8 mouse cellular contexts compared by ENCODE assay signal in the genomic region with DNA sequence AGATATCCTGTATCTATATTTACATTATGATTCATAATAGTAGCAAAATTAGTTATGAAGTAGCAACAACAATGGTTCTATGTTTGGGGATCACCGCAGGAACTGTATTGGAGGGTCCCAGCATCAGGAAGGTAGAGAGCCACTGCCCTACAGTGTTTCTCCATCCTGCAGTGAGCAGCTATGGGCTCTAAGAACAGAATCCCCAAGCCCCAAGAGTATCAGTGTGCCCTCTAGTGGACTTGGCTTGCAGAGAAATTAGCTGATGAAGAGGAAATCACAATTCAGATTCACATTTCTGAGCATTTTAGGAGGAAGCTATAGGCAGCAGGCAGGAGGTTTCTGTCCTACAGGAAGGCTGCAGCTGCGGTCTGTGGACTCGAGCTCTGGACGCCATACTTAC.
DNase-seq lines count a peak whose midpoint lies in the region; ATAC-seq and TF ChIP-seq lines count a peak whose summit lies in the region.

No protein-coding gene starts in this region.

- no peak overlapping the region for H3K4me2 ChIP-seq in kidney, embryonic 16.5 days (replicated peaks; ENCODE audit: low read depth, low read length)

- no peak for TF ChIP-seq POLR2A in ES-Bruce4 (IDR thresholded peaks at IDR 0.05; ENCODE audit: insufficient read depth, low read length)

- no peaks in the 10 kb centered on the region for H3K9me3 ChIP-seq in kidney, embryonic 16.5 days (ENCODE audit: low read length)
- no peaks in the 10 kb centered on the region for H3K9me3 ChIP-seq in ES-Bruce4 (replicated peaks; ENCODE audit: control insufficient read depth, insufficient read depth, low read length, poor library complexity, severe bottlenecking)

- TF ChIP-seq CTCF in ES-Bruce4 (IDR thresholded peaks at IDR 0.05; ENCODE audit: low read depth, low read length), result peak; percentile 29

- no peaks in the 10 kb centered on the region for H3K4me1 ChIP-seq in kidney, embryonic 16.5 days (ENCODE audit: insufficient read depth, low read length)
- no peaks in the 10 kb centered on the region for H3K4me1 ChIP-seq in ES-Bruce4 (ENCODE audit: control insufficient read depth, insufficient read depth, low read length)

- no peak overlapping the region for H3K9ac ChIP-seq in kidney, embryonic 16.5 days (replicated peaks; ENCODE audit: low read length)
- H3K9ac ChIP-seq in ES-Bruce4 (ENCODE audit: low read depth, poor library complexity, severe bottlenecking), result no peak overlapping the region

- WGBS in kidney, embryonic 16.5 days, result 90% methylated on average over 4 of the region's 4 CpGs

- H3K36me3 ChIP-seq in kidney, embryonic 16.5 days (ENCODE audit: insufficient read depth, low read length), result peaks cover 70% of the 10 kb centered on the region
- H3K36me3 ChIP-seq in ES-Bruce4 (ENCODE audit: control insufficient read depth, insufficient read depth, low read length, poor library complexity, severe bottlenecking), result no peaks in the 10 kb centered on the region

- peak; percentile 15 for DNase-seq in kidney, adult 11 months
- peak; percentile 65 to 68 for DNase-seq in B cell, adult 2 months
- peak; percentile 55 for DNase-seq in forelimb bud, embryonic 11.5 days (ENCODE audit: low read depth, low spot score)
- peak; percentile 30 for DNase-seq in retina, postnatal 7 days (ENCODE audit: low read depth, low spot score)
- DNase-seq in ovary, postnatal 10 days (ENCODE audit: low spot score), result no peak
- no peak for DNase-seq in urinary bladder, postnatal 14 days (ENCODE audit: low spot score)

- TF ChIP-seq EP300 in ES-Bruce4 (IDR thresholded peaks at IDR 0.05; ENCODE audit: insufficient read depth, low read depth, low read length), result no peak

- no peaks in the 10 kb centered on the region for H3K27me3 ChIP-seq in kidney, embryonic 16.5 days (ENCODE audit: insufficient read depth, low read length)
- H3K27me3 ChIP-seq in ES-Bruce4 (ENCODE audit: control insufficient read depth, insufficient read depth, low read length, poor library complexity, severe bottlenecking), result no peaks in the 10 kb centered on the region

- no peak overlapping the region for H3K4me3 ChIP-seq in kidney, embryonic 16.5 days (ENCODE audit: low read length)
- H3K4me3 ChIP-seq in ES-Bruce4 (ENCODE audit: low read depth, low read length), result no peak overlapping the region

- no peak overlapping the region for H3K27ac ChIP-seq in kidney, embryonic 16.5 days (ENCODE audit: low read length)
- no peak overlapping the region for H3K27ac ChIP-seq in ES-Bruce4 (ENCODE audit: insufficient read depth, low read length)

- no peak for ATAC-seq in kidney, embryonic 16.5 days (ENCODE audit: low FRiP score, low TSS enrichment)

Comparison
In these comparisons a context has a peak if more than half of its experiments do, and no peak if none do; other contexts are left out.
1. DNase-seq: peak in kidney, adult 11 months (single experiment), B cell, adult 2 months (2 of 2), forelimb bud, embryonic 11.5 days (single experiment) and retina, postnatal 7 days (single experiment); none in ovary, postnatal 10 days (single experiment) and urinary bladder, postnatal 14 days (single experiment).